Mouse (Mus musculus) G1E-ER4 (cell line): ENCODE results near the gene Dvl3. TPM values are rescaled to one million over a fixed set of nuclear protein-coding genes. Genes with fewer than 3 reads are reported as not detected.

Experiments
- GATA1 ChIP-seq: IDR thresholded peaks from one replicate; pipeline ENCODE4 v1.8.0; 2012; ENCODE audit warnings: low read length, inconsistent platforms
- polyA plus RNA-seq: library from polyadenylated mRNA; stranded (reverse); fragments of >175 nt; gene quantifications from 2 replicates; pipeline ENCODE4 v1.2.3, GENCODE M21; 2012

Gene Dvl3
- polyA plus RNA-seq, 1 experiment, result 29.1 TPM

DNA sequence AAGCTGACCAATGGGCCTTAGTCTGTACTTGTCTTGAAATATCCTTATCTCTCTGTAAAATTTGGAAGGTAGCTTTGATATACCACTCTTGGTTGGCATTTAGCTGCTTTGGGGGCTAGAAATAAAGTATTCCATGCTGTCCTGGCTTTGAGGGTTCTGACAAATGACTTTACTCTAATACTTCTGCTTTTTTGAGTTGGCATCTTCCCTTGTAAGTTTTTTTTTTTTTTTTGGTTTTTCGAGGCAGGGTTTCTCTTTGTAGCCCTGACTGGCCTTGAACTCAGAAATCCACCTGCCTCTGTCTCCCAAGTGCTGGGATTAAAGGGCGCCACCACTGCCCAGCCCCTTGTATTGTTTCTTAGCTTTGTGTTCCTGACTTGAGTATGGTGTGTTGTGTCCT lies 23.3 kb upstream of the Dvl3 start:
- no peak for TF ChIP-seq GATA1

DNA sequence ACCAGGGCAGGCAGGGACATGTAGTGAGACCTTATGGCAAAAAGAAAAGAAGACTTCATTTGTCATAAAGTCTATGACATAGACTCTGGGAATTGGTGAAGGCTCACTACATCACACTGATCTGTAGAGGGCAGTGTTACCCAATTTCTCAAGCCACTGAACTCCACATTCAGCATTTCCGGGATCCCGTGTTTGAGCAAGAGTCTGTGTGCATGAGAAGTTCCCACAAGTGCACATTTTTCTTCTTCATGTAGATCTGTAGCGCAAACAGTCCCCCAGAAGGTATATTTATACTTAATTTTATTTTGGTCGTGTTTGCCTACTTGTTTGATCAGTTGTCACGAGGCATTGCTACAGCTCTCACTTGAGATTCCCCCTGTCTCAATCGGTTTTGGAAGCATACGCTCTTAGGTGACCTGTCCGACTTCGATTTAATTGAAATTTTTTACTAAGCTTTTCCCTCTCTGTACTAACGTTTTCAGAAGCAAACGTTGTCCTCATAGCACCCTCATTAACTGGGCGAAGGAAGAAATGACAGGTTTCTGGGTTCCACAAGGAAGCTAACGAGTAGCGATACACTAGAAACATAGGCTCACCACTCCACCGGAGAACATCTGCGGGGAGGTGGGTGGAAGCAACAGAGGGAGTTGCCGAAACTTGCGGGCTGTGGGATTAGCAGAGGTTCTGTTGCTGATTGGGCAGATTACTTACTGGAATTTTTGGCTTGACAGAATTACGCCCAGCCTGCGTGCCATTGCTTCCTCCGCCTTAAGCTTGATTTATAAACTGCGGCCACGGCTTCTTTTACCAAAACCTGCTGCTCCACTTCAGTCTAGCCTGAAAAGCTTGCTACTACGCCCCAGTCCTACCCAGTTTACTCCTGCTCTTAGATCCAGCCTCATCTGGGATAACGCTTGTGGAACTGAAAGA lies 19.8 kb upstream of the Dvl3 start:
- TF ChIP-seq GATA1, result no peak

DNA sequence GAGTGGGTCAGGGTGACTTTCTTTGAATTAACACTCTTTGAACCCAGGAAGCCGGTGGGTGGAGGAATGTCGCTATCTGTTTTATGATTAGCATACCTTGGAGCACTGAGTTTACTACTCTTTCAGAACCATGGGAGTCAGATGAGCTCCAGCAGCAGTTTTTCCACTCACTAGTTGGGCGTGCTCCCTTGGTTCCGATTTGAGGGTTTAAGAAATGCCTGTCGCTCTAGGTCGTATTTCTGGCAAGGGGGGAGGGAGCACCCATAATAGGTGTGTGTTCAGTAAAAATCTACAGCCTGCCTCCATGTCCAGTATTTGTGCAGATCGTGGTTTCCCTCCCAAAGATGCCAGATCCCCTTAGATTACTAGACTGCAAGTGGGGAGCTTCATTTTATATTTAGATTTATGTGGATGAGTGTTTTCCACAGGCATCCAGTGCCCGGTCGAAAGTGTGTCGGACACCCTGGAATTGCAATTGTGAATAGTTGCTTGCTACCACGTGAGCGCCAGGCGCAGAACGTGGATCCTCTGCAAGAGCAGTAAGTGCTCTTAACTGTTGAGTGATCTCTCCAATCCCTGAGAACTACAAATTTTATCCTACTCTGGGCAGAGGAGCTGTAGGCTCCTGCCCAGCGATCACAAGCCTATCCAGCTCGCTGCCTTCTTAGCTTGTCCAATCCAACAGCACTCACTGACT lies 18.7 kb upstream of the Dvl3 start:
- TF ChIP-seq GATA1, result no peak

DNA sequence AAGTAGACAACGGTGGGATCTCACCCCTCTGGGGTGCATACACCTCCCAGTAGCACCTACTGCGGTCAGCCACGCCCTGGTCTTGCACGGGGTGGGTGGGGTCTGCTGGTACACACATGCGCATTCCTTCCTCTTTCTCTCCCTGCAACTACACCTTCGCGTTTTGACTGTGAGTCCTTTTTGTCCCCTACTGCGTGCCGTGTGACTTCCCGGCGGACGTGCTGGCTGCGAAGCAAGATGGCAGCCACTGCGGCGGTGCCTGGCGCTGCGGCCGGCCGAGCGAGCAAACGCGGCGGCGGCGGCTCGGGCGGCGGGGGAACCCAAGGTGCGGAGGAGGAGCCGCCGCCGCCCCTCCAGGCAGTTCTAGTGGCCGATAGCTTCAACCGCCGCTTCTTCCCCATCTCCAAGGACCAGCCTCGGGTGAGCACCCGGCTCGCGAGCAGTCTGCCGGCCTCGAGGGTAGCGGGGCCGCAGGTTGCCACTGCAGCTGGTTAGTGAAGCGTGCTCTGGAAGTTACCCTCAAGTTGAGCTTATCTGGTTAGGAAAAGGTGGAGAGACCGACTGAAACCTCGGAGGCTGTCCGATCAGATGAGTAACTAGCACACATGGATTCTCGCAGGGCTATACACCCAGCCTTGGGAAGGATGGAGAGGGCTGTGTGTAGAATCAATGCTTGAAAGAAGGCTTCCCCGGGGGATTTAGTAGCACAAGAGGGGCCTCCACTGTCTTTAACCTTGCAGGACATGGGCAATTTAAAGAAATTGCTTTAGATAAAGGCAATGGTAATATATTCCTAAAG lies 17.9 kb upstream of the Dvl3 start, which contains the start of gene Eif2b5:
Gene Eif2b5 (plus strand): TSS at position 141 of the 799 bp plus-strand sequence.
- TF ChIP-seq GATA1, result no peak

DNA sequence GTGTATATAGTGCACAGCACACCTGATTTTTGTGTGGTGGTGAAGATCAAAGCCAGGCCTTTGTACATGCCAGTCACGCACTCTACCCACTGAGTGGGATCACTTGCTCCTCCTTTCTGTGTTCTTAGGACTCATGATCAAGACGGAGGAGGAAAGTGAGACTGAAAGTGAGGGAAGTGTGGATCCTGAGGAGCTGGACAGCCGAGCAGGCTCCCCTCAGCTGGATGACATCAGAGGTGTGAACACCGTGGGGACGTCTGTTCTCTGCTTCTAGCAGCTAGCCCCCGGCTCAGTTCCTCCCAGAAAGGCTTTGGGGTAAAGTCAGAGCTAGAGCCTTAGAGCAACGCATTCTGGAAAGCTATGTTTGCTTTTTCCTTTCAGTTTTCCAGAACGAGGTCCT lies 10.8 kb upstream of the Dvl3 start:
- TF ChIP-seq GATA1, result no peak

DNA sequence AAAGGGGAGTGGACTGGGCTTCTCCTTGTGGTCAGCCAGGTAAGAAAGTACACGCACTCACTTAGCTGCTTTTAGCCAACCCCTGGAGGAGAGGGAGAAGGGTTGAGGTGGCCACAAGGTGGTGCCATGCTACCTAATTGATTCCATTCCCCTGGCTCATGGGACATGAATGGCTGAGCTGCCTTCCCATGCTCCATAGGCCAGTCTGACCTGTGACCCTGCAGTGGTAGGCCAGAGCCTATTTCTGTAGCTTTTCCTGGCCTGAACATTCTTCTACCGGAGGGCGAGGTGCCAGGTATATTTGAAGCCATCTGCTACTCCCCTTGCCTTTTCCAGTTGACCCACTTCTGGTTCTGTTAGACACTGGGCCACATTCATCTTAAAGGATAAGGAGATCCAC lies 7.4 kb upstream of the Dvl3 start:
- no peak for TF ChIP-seq GATA1

DNA sequence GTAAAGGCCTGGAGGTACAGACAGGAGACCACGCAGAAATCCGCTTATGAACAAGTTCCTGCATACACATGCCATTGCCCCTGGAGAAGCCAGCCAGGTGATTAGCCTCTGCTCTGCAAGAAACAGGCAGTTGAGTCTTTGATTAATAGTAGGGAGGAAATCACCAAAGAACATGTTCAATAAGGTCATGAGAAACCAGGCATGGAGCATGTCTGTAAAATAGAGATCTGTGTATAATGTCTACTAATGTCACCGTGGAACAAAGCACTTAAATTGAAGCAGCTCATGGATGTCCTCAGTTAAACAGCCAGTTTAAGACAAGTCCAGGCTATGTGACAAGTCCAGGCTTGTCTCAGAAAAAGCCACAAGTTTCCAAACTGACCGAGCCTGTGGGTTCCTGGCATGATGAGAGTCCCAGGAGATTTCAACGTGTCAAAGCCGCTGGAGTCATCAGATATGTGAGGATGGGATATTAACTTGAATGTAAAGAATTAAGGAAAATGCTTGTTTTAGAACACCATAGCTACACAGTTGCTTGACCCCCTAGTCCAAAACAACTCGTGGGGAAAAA lies 5.4 kb upstream of the Dvl3 start:
- no peak for TF ChIP-seq GATA1

DNA sequence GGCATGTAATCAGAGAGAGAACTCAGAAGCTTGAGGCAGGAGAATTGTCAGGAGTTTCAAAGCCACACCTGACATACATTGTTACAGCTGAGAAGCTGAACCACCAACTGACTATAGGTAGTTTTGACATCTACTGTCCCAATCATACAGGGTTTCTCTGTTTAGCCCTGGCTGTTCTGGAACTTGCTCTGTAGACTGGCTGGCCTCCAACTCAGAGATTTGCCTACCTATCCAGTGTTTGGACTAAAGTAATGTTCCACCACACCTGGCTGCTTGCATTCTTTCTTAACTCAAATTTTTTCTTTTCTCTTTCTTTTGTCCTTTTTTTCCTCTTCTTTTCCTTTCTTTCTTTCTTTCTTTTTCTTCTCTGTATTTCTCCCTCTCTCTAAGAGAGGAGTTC lies 750 bp upstream of the Dvl3 start:
- TF ChIP-seq GATA1, result no peak

DNA sequence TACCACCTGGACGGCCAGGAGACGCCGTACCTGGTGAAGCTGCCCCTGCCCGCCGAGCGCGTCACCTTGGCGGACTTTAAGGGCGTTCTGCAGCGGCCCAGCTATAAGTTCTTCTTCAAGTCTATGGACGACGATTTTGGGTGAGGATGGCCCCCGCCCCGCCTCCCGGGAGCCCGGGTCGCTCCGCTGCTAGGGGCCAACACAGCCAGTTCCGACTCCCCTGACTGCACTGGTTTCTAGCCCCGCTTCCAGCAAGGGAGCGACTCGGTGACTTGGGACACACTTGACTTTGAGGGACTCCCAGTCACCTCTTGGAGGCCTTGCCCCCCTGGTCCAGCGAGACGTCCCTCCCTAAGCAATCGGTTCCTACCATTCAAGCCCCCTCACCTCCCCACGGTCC lies 434 bp downstream of the Dvl3 start:
- no peak for TF ChIP-seq GATA1

DNA sequence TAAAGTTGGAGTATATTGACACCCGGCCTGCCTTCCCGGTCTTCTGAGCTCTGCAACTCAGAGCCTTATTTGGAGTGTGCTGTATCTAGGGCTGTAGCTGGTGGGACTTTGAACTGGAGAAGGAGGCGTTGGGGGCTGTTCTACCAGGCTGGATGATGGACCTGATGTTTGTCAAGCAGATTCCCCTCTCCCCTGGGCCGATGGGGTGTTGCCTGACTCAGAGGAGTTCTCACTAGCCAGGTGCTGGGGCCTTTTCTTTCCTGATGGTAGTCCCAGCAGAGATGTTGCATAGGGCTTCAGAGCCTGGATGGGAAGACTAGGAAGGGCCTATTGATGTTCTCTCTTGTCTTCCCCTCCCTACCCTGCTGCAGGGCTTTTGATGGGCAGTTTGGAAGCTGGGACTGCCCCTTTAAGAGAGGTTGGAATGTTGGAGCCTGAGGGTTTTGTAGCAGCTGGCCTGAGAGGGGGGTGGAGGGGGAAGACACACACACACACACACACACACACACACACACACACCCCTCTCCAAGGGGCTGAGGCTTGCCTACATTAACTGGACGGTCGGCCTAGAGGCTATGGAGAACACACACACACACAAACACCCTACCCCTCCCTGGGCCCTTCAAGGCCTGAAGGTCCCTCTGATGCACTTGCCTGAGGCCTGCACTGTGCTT lies 1.1 kb downstream of the Dvl3 start:
- TF ChIP-seq GATA1, result no peak

DNA sequence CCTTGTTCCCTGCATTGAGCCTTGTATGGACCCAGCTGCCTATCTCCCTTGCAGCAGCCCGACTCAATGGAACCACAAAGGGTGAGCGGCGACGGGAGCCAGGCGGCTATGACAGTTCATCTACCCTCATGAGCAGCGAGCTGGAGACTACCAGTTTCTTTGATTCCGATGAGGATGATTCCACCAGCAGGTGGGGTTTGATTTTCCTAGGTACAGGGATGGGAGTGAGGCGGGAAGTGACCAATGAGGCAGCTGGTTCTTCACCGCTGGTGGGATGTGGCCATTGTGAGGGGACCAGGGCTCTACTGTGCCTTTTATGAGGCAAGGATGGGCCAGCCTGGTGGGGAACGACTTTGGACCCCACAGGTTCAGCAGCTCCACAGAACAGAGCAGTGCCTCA lies 7.1 kb downstream of the Dvl3 start:
- TF ChIP-seq GATA1, result no peak

DNA sequence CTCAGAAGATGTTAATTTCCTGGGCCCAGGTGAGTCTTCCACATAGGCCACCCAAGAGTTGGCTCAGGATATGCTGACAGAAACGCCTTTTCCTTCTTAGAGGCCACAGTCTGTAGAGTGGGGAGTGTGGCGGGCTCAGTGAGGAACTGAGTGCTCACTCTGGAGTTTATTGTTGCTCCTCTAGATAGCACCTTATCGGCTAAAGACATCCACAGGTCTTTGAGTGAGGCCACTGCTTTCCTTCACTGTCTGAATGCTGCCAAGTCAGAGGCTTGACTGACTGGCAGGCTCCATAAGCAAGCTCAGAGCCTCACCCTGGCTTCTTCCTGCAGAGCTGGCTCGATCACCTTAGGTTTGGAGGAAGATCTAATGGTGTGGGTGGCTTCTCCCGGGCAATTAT lies 12.0 kb downstream of the Dvl3 start:
- TF ChIP-seq GATA1, result no peak

DNA sequence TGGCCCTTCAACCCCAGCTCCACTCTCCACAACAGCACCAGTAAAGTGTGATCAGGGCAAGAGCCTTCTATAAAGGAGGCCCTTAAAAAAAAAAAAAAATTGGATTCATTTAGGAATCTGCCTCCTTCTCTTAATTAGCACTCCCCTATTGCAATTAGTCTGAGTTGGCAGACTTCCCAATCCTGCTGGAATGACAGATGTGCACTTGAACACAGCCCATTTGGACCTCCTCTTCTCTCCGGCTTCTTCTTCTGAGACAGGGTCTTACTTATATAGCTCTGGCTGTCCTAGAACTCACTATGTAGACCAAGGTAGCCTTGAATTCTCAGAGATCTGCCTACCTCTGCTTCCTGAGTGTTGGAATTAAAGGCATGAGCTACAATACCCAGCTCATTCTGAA lies 12.6 kb downstream of the Dvl3 start:
- no peak for TF ChIP-seq GATA1

DNA sequence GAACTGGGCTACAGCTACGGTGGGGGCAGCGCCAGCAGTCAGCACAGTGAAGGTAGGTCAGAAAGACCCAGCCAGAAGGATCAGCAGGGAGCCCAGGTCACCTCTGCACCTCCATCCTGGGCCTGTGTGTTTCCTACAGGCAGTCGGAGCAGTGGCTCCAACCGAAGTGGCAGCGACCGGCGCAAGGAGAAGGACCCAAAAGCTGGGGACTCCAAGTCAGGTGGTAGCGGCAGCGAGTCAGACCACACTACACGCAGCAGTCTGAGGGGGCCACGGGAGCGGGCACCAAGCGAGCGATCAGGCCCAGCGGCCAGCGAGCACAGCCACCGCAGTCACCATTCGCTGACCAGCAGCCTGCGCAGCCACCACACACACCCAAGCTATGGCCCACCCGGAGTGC lies 14.2 kb downstream of the Dvl3 start:
- no peak for TF ChIP-seq GATA1
